Mouse (Mus musculus): ENCODE results near the gene Zfp605. TPM values are rescaled to one million over a fixed set of nuclear protein-coding genes. Genes with fewer than 3 reads are reported as not detected.
"Not testable (repeated sequence)": the region's sequence is repeated elsewhere in the genome, so short reads cannot be mapped to it uniquely, and the experiment has no call there.

The Zfp605 gene
- total RNA-seq, 2 experiments from 2014 or later: 4.1 to 4.2 TPM

- Histone ChIP-seq H3K27ac (no peak overlapping the region), H3K4me3 (peak overlapping the region; percentile 61)
- no peak for TF ChIP-seq CTCF (IDR thresholded peaks at IDR 0.05)
- DNase-seq: peak; percentile 39
- intact Hi-C loops (cut with DNase I): loop anchor here (10.0 kb wide), 1 partner anchor 547 kb away; the partner anchor contains the start of gene Crlf2
Measured at GRCm38 (mm10) chr5:110101716-110102347, 8.1 kb upstream of the Zfp605 start.

DNA sequence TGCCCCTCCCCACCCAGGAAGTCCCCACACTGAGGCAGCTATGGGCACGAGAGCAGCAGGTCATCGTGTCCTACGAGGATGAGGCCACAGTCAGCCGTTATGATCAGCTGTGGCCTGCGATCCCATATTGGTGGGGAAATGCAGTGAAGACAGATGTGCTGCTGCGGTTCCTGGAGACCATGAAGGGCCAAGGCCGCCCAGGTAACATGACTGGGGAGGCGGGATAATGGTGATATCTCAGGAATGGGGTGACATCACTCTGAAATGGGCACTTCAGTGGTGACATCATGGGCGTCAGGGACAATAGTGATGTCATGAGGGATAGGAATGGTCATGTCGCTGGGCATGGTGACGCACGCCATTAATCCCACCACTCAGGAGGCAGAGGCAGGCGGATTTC, 7.5 kb upstream of the Zfp605 start:
- no peak for TF ChIP-seq CTCF (IDR thresholded peaks at IDR 0.05)
- no peak overlapping the region for H3K27ac ChIP-seq
- intact Hi-C loops (cut with DNase I): loop anchor here (10.0 kb wide), 1 partner anchor 548 kb away; the partner anchor contains the start of gene Crlf2
- no peak overlapping the region for H3K4me3 ChIP-seq
- no peak for DNase-seq

- DNase-seq: no peak
- intact Hi-C loops (cut with DNase I): loop anchor here (10.0 kb wide), 1 partner anchor 548 kb away; the partner anchor contains the start of gene Crlf2
- TF ChIP-seq CTCF (IDR thresholded peaks at IDR 0.05): no peak
- Histone ChIP-seq H3K27ac (no peak overlapping the region), H3K4me3 (no peak overlapping the region)
Measured at GRCm38 (mm10) chr5:110102853-110103625, 6.9 kb upstream of the Zfp605 start.

- DNase-seq: no peak
- no peak for TF ChIP-seq CTCF (IDR thresholded peaks at IDR 0.05)
- Histone ChIP-seq H3K27ac (no peak overlapping the region), H3K4me3 (no peak overlapping the region)
- intact Hi-C loops (cut with DNase I): loop anchor here (10.0 kb wide), 1 partner anchor 549 kb away; the partner anchor contains the start of gene Crlf2
Measured at GRCm38 (mm10) chr5:110103901-110104615, 5.8 kb upstream of the Zfp605 start.

- Histone ChIP-seq H3K4me3 (no peak overlapping the region), H3K27ac (no peak overlapping the region)
- DNase-seq: no peak
- TF ChIP-seq CTCF (IDR thresholded peaks at IDR 0.05): no peak
- intact Hi-C loops (cut with DNase I): loop anchor here (10.0 kb wide), 1 partner anchor 550 kb away; the partner anchor contains the start of gene Crlf2
Measured at GRCm38 (mm10) chr5:110104616-110105380, 5.1 kb upstream of the Zfp605 start.

GRCm38 (mm10) chr5:110106140-110106871, 3.6 kb upstream of the Zfp605 start:
- peak; percentile 36 for DNase-seq
- intact Hi-C loops (cut with DNase I): loop anchor here (10.0 kb wide), 1 partner anchor 552 kb away; the partner anchor contains the start of gene Crlf2
- no peak for TF ChIP-seq CTCF (IDR thresholded peaks at IDR 0.05)
- no peak overlapping the region; the same call in 1 of the 2 replicates for H3K27ac ChIP-seq
- peak overlapping the region; percentile 84 for H3K4me3 ChIP-seq

- intact Hi-C loops (cut with DNase I): loop anchor here (10.0 kb wide), 1 partner anchor 552 kb away; the partner anchor contains the start of gene Crlf2
- peak overlapping the region; percentile 96 for H3K27ac ChIP-seq
- TF ChIP-seq CTCF (IDR thresholded peaks at IDR 0.05): no peak
- peak overlapping the region; percentile 84 for H3K4me3 ChIP-seq
- DNase-seq: peak; percentile 24
Measured at GRCm38 (mm10) chr5:110106901-110107564, 2.9 kb upstream of the Zfp605 start.

DNA sequence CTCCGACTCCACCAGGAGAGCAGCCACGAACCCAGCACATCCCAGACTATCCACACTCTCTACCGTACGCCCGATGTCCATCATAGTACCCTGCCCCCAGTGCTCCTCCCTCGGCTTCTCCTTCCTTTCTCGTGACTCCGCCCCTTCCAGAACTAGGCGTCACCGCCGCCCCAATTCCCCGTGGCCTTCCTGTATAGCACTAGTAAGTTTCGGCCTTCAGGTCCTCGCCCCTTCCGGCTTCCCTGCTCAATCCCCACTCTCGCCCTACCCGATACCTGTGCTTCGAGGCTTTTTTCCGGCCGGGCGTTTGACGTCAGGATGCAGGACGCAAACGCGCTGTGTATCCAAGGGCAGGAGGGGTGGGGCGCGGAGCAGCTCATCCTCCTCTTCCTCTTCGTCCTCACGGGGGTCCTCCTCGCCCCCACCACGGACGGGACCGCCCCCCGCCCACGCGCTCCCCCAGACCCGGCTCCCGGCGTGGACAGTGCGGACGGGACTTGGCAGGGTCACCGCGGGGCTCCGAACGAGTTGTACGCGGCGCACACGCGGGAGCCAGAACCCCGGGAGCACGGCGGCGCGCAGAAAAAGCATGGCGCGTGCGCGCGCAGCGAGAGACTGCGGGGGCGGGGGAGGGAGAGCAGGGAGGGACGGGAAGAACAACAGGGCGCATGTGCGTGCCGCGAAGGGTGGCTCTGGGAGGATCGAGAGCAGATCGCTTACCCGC, 2.1 kb upstream of the Zfp605 start, which contains the start of gene Gtpbp6:
Gene Gtpbp6, minus strand, starts transcription at position 617 of the 724 bp plus-strand sequence.
- Histone ChIP-seq H3K27ac (peak within 1 kb of the TSS; percentile 96), H3K4me3 (peak within 1 kb of the TSS; percentile 84)
- TF ChIP-seq CTCF (IDR thresholded peaks at IDR 0.05): no peak
- DNase-seq: peak; percentile 98
- intact Hi-C loops (cut with DNase I): loop anchor here (10.0 kb wide), 1 partner anchor 553 kb away; the partner anchor contains the start of gene Crlf2

GRCm38 (mm10) chr5:110108305-110108628, 1.6 kb upstream of the Zfp605 start:
- intact Hi-C loops (cut with DNase I): loop anchor here (10.0 kb wide), 1 partner anchor 553 kb away; the partner anchor contains the start of gene Crlf2
- DNase-seq: no peak
- Histone ChIP-seq H3K4me3 (peak overlapping the region; percentile 84), H3K27ac (peak overlapping the region; percentile 96)
- peak; percentile 33 for TF ChIP-seq CTCF (IDR thresholded peaks at IDR 0.05)

GRCm38 (mm10) chr5:110122380-110122779, 12.5 kb downstream of the Zfp605 start:
- intact Hi-C loops (cut with DNase I); H3K4me3 ChIP-seq; DNase-seq: not testable (repeated sequence)

More at GRCm38 (mm10) chr5:110122380-110122779, 12.5 kb downstream of the Zfp605 start:
- H3K27ac ChIP-seq: not testable (repeated sequence)
